Mouse (Mus musculus) layer of hippocampus, postnatal 14 days (tissue): ENCODE data around the gene Tmtc2. TPM values are rescaled to one million over a fixed set of nuclear protein-coding genes. Genes with fewer than 3 reads are reported as not detected.

Experiments
- DNase-seq, 2 experiments: peaks; one replicate each; pipeline ENCODE4 v3.0.0; 2021 to 2022; ENCODE audit warnings: low spot score in 2 of 2, mixed read lengths in 1 of 2
- total RNA-seq, 2 experiments: library from RNA; stranded (reverse); gene quantifications; 2 replicates each; pipeline ENCODE4 v1.2.3; 2021

Gene Tmtc2
- total RNA-seq, 2 experiments from 2014 or later = 12.1 to 12.4 TPM

GRCm38 (mm10) chr10:105193756-105194460 is 380.3 kb downstream of the Tmtc2 start:
- no peak for DNase-seq

GRCm38 (mm10) chr10:105192071-105192470 is 382.2 kb downstream of the Tmtc2 start:
- no peak for DNase-seq

GRCm38 (mm10) chr10:105189746-105190145 is 384.5 kb downstream of the Tmtc2 start:
- no peak for DNase-seq

- no peak for DNase-seq
Measured at GRCm38 (mm10) chr10:105186636-105187035, 387.6 kb downstream of the Tmtc2 start.

GRCm38 (mm10) chr10:105168443-105169102 is 405.7 kb downstream of the Tmtc2 start:
- no peak for DNase-seq

- no peak for DNase-seq
Measured at GRCm38 (mm10) chr10:105165291-105165690, 409.0 kb downstream of the Tmtc2 start.

GRCm38 (mm10) chr10:105153789-105154188 is 420.5 kb downstream of the Tmtc2 start:
- DNase-seq = no peak

- no peak for DNase-seq
Measured at GRCm38 (mm10) chr10:105144382-105144781, 429.9 kb downstream of the Tmtc2 start.

GRCm38 (mm10) chr10:105142201-105142600 is 432.1 kb downstream of the Tmtc2 start:
- no peak for DNase-seq
